18 mouse cellular contexts compared by ENCODE assay signal in the genomic region with DNA sequence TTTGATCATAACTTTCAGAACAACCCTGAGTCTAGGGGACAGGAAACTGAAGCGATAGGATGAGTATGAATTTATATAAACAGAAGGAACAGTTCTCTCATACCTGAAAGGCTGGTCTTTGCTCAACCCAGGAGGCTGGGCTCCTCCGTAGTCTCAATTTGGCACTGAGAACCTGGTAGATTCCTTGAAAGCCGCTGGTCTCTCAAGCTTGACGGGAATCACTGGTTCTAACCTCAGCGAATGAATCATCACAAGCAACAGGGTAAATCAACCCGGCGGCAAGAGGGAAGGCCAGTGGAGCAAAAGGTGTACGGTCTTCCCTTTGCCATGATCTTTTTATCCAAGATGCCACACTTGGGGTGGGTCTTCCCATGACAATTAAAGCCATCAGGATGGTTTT. TPM values are rescaled to one million over a fixed set of nuclear protein-coding genes. Genes with fewer than 3 reads are reported as not detected.
"Had no signal": no experiment of that assay in that cellular context is flagged by ENCODE, and none has a peak within 500 bp of the region (broad histone marks: within the 10 kb centered on the region; RNA-seq: fewer than 3 reads in every experiment).

No protein-coding gene starts in this region.

- H3K27me3 ChIP-seq: neural tube, embryonic 15.5 days had no signal

- H3K9ac ChIP-seq: liver, embryonic 15.5 days; neural tube, embryonic 15.5 days had no signal

- H3K4me3 ChIP-seq: layer of hippocampus, adult 2 months; liver, embryonic 15.5 days; midbrain, embryonic 10.5 days; myocyte; neural tube, embryonic 15.5 days had no signal

- DNase-seq: left cerebral cortex, postnatal 4 days; lung, adult 2 months; lung, postnatal 36 days; midbrain, embryonic 14.5 days; right cerebral cortex, adult 18-20 months; right cerebral cortex, postnatal 25 days; thymus, adult 18-20 months; thymus, postnatal 14 days had no signal

- H3K36me3 ChIP-seq: liver, embryonic 15.5 days; midbrain, embryonic 10.5 days; neural tube, embryonic 15.5 days had no signal

- ATAC-seq: hindbrain, embryonic 16.5 days; inflammation-experienced regulatory T-cells, adult 6 months; intestine, postnatal 0 days; lung, postnatal 0 days had no signal

- H3K9me3 ChIP-seq: liver, embryonic 15.5 days; midbrain, embryonic 10.5 days; neural tube, embryonic 15.5 days had no signal

- H3K4me2 ChIP-seq: liver, embryonic 11.5 days; liver, embryonic 15.5 days; neural tube, embryonic 15.5 days had no signal

- H3K27ac ChIP-seq: layer of hippocampus, adult 2 months; liver, embryonic 15.5 days; neural tube, embryonic 15.5 days had no signal

RNA-seq across cellular contexts. Expression of a gene that starts 25.7 kb away (rescaled TPM):
- polyA plus RNA-seq: inflammation-experienced regulatory T-cells, adult 6 months had no signal
